Mouse (Mus musculus) induced T-regulatory cell, adult 2 months (primary cell): ENCODE measurements around the gene Nek9.

Source experiments
- DNase-seq: peaks from one replicate; pipeline ENCODE4 v3.0.0-alpha.2; 2012; ENCODE audit warnings: low read depth

Gene Nek9

DNA sequence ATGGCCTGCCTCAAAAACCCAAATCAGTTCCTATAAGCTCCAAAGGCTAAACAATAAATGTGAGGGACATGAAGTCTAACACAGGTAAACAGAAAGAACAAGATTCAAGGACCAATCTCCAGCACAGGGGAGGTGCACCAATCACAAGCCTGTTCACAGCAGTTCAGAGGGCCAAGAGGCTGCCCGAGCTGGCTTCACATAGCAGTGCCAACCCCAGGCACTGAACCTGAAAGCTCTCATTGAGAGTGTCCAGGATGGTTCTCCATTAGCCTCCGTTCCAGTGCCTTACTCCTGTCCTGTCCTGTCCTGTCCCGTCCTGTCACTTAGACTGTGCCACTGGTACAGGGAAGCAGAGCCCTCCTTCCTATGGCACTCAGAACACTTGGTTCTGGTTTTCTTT, 8.0 kb upstream of the Nek9 start:
- no peak for DNase-seq

- DNase-seq = peak; percentile 87
These were observed 7.2 kb upstream of the Nek9 start for GRCm38 (mm10) chr12:85346374-85346773.

- DNase-seq = no peak
These were observed 6.4 kb upstream of the Nek9 start for GRCm38 (mm10) chr12:85345559-85345958.

DNA sequence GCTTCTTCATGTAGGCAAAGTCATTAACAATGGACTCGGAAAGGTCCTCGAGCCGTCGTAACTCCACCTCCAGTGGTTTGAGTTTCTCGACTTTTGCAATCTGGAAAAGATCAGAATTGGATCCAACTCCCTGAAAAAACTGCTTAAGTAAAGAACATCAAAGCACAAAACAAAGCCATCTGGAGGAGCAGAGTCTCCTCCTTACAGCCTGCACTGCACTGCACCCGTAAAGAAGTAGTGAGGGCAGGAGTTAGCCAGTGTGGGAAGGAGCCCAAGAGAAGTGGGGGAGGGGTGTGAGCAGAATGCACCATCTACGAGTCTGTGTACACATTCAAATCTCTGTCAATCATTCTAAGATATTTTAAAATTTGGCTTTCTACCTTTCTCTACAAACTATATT, 5.1 kb upstream of the Nek9 start:
- DNase-seq = no peak

DNA sequence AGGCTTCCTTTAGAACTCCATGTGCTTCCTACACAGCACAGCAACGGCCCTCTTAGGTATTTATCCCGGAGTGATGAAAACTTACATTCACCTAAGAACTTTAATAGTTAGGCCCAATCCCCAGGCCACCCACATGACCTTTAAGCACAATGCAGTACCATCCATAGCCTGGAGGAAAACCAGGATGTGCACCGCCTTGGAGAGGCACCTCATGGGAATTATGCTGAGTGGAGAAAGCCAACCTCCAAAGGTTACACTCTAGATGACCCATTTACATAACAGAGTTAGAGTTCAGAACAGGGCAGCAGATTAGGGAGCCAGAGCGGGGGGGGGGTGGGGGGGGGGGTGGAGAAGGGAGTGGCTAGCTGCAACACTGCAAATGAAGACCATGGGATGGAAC, 3.1 kb upstream of the Nek9 start:
- DNase-seq = no peak

DNA sequence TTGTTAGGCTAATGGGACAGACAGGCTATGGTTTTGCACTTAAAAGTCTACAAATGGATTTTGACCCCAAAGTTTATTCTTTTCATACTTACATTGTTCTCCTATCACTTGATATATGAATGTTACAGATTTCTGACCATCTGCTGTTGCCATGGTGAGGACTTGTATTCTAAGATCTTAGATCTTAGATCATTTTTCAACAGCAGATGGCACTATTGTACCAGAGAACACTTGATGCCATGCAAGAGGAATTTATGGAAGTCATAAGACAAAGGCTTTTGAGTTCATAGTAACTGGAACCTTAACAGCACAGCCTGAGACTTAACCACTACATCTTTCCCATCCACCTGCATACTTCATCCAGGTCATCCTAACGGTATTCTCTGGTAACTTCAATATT, 2.0 kb upstream of the Nek9 start:
- DNase-seq = peak; percentile 91

DNA sequence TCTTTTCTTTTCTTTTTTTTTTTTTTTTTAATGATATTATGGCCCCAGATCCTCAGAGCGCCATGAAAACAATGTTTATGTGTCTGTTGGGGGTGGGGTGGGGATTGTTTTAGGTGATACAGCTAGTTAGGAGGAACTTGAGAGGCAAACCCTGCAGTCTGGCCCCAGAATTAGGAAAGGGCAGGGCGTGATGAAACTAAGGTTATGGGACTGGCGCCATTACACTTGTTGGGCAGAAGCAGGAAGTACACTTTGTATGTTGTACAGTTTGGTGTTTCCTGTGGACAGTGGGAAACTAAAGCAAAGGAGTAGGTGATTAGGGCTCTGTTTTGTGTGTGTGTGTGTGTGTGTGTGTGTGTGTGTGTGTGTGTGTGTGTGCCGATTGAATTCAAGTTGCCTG, 785 bp upstream of the Nek9 start:
- peak; percentile 66 for DNase-seq

DNA sequence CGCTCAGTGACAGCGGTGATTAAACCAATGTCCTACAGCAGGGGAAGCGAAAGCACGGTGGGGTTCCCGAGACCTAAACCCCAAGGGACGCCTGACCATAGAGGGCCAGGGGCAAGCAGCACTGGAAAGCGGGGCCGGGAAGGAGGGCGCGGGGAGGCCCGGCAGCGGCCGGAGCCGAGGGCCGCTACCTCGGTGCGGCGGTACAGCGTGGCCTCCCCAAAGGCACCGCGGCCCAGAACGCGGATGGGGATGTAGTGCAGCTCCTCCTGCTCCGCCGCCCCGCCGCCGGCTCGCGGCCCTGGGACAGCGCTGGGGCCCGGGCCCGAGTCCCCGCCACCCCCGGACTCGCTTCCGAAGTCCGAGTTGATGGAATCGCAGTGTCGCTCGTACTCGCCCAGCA, 347 bp downstream of the Nek9 start:
- DNase-seq = no peak

DNA sequence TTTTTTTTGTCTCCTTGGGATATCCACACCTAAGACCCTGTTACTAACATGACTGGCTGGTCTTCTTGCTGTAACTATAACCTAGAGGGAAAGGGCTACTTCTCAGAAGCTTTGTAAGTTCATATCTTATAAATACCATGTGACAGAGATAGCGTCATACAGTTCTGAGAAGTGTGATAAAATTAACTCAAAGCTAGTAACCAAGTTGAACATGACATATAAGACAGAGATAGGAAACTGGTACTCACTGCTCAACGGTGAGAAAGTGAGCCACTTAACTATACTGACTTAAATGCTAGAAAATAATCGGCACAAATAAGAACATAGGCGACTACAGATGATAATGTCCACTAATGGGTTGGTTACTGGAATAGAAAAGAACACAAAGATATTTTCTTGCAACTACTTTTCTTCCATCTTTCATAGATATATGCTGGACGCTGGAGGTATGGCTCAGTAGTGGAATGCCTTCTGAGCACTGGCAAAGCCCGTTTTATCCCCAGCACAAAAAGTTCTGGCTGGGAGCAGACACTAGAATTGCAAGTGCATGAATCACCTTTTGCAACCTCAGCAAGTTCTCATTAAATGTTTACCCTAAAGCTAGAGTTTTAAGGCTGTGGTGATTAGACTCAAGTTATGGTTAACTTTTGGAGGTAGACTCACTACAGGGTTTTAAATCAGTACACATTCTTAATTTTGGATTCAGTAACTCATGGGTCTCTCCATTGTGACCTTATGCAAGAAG, 1.4 kb downstream of the Nek9 start:
- peak; percentile 30 for DNase-seq

GRCm38 (mm10) chr12:85330153-85330552, 9.0 kb downstream of the Nek9 start:
- DNase-seq = no peak

DNA sequence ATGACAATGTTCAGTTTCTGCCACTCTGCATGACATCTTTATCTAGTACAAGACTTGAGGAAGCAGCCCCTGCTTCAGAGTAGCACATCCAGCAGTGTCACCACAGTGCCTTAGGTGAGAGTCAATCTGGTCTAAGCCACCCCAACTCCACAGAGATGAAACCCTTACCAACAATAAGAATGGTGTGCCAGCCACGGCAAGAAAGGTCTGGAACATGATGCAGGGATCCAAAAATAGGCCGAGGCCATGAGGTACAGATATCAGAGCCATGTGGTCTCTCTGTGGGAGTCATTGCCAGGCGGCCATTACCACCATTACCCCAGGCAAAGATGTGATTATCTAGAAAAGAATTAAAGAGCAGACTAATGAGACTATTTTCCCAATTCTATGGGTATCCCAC, 30.5 kb downstream of the Nek9 start:
- no peak for DNase-seq

- DNase-seq = peak; percentile 94
These were observed 33.8 kb downstream of the Nek9 start for GRCm38 (mm10) chr12:85305247-85305892.

GRCm38 (mm10) chr12:85304725-85305124, 34.4 kb downstream of the Nek9 start:
- peak; percentile 84 for DNase-seq

DNA sequence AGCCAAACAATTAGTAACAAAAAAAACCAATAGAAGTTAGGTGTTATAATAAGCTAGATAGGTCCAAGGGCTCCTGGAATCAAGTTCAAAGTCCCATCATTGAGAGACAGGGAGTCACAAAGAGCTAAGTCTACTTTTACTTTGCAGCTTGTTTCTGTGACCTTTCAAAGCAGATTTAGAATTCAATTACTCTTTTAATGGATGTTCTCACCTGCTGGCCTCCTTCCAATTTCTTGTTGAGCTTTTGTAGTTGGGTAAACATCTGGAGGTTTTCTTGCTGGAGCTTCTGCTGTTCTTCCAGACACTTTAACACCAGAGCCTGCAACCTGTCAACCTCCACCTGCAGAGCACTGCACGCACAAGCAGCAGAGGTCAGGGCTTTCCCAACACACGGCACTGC, 35.9 kb downstream of the Nek9 start:
- no peak for DNase-seq

DNA sequence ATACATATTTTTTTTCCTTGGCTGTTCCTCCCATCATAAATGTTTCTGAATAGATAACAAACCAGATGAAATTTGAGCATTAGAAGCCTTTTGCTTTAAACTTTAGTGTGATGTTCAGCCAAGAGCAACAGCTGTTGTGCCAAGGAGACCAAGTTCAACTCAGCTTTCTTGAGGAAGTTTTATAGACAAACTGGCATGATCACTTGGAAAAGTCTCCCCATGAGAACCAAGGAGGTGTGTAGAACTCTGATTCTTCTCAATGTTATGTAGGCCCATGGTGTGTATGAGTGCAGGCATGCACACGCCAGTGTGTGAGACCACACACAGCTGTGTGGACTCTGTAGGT, 40.4 kb downstream of the Nek9 start:
- DNase-seq = no peak

DNA sequence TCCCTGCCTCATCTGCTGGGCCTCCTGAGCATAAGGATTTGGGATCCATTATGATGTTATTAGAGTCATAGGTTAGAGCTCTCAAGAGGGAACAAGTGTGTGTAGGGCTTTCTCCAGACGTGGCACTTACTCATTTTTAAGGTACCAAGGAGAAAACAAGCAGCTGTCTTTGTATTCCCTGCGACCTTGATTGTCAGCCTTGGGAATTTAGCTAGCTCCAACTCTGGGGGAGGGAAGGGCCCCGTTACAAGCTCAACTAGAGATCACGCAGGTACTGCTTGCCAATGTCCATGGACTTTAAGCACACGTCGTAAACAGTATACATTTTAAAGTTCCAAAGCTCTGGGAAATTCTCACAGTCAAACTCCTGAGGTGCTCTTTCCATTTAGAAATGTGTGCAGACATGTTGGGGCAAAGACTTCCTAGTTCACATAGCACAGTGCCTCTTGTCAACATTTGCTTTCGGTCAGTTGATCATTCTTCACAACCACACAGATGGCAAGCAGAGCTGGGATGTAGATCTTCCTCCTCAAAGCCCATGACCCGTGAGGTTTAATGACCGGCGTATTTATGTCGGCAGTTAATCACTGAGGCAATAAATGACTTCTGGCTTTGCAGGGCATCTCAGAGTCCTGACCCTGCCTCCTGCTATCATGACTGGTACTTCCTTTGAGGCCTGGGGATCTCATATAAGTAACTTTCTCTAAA, 40.9 kb downstream of the Nek9 start:
- DNase-seq = no peak

DNA sequence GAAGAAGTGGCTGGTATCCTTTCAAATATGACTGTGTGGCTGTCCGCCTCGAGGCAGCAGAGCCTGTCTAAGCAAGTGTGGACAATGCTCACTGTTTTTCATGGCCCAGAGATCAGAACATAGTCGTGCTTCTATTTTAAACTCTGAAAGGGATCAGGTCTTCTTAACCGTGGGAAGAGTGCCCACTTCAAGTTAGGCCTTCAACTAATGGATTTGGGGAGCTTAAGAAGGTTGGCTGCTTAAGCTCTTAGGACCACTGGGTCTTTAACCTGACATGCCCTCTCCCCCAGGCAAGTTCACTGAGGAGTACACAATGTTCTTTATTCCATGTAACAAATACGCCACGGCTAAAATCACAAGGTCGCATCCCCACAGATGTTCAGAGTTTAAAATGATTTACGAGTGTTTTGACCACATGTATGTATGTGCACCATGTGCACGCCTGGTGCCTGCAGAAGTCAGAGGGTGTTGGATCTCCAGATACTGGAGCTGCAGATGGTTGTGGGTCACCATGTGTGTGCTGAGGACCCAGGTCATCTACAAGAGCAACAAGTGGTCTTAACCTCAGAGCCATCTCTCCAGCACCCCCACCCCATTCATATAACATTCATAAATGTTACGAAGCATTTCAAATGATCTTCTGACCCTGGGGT, 41.7 kb downstream of the Nek9 start:
- DNase-seq = no peak

DNA sequence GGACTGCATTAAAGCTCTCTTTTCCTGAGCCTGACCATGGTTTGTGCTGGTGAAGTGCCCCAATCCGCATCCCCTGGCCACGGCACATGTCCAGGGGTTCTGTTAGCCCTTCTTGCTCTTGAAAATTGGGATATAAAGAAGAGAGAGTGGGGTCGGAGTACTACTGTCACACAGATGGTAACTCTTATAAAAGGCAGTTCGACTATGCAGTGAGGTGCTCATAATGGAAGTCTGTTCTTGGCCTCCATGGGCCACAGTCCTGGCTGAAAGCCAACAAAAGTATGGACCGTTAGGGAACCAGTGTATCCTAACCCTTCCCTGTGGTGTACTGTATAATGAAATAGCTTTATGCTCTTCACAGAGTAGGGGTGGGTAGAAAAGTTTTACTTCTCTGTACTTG, 42.2 kb downstream of the Nek9 start:
- DNase-seq = no peak

GRCm38 (mm10) chr12:85295506-85295905, 43.7 kb downstream of the Nek9 start:
- DNase-seq = no peak

- peak; percentile 38 for DNase-seq
These were observed 46.3 kb downstream of the Nek9 start for GRCm38 (mm10) chr12:85292906-85293305.

GRCm38 (mm10) chr12:85292288-85292687, 46.9 kb downstream of the Nek9 start:
- no peak for DNase-seq

DNA sequence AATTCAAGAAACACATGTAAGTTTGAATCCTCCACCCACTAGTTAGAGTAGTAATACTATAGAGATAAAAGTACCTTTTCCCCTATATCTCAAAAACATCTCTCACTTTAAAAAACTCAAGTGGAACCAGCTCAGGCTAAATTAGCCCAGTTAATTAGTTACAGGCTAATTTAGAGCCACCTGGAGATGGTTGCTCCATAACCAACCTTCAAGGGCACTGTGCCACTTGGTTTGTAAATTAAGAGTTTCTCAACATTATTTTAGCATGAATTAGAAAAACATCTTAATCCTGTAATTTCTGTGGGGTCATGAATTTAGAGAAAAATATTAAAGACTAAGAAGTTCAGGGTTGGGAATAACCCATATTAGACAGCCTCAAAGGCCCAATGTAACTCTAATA, 47.6 kb downstream of the Nek9 start:
- DNase-seq = no peak

GRCm38 (mm10) chr12:85290633-85291032, 48.5 kb downstream of the Nek9 start:
- DNase-seq = no peak
